Mouse (Mus musculus): ENCODE results near the gene Vmn2r120.
"Not testable (repeated sequence)": the region's sequence is repeated elsewhere in the genome, so short reads cannot be mapped to it uniquely, and the experiment has no call there.

Vmn2r120 gene

DNA sequence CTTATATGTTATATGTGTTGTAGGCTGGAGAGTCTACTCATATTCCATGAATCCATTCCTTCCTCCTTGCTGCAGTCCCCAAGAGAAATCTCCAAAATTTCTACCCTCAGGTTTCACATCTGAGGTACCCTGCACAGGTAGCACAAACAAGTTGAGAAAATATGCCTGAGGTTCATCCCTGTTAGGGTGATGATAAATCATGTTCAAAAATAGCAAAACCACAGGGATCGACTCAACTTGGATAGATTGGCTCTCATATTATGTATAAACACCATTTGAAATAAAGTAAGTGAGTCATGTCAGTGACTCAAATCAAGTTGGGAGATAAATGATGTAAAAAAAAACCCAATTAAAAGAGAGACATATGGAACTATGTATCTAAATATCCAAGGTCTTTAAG, at the start of gene Vmn2r120:
Gene Vmn2r120 (minus strand): TSS at position 101 of the 400 bp plus-strand sequence.
- in situ Hi-C loops (cut with MseI, MboI) = no loop called here

- in situ Hi-C loops (cut with MseI, MboI) = not testable (repeated sequence)
Observed at GRCm38 (mm10) chr17:57587273-57587672, 42.0 kb upstream of the Vmn2r120 start.

GRCm38 (mm10) chr17:57574075-57574705, 28.9 kb upstream of the Vmn2r120 start:
- in situ Hi-C loops (cut with MseI, MboI) = no loop called here

All from mouse trophoblast stem cell (cell line).